Mouse (Mus musculus): ENCODE measurements around the gene B3galt6. TPM values are rescaled to one million over a fixed set of nuclear protein-coding genes. Genes with fewer than 3 reads are reported as not detected.

Gene B3galt6
- 2.0 TPM for polyA plus RNA-seq (2014; fragmentation: Illumina TruSeq; extraction: RNeasy Lipid Tissue Mini Kit (QIAGEN cat#74804); ENCODE audit: low read depth, low replicate concordance)

GRCm38 (mm10) chr4:155992241-155992905 lies at the start of gene B3galt6, which contains the start of gene Sdf4:
Gene B3galt6 (minus strand): TSS chr4:155992649.
Gene Sdf4 (plus strand): TSS chr4:155992872.

DNA sequence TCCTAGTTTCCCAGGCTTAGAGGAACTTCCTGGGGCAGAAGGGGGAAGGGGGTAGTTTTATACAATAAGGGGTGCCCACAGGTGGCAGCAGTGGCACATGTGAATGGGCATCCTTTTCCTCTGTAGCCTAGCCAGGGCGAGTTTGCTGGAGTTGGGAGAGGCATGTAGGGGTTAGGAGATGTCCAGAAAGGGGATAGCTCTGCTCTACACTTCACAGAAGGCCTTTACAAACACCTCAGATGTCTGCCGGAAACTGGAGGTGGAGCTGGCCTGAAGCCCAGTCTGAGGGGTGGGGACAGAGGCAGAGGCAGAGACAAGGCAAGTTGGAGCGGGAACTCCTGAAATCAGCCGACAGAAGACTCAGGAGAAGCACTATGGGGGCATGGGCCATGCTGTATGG lies 33.6 kb upstream of the B3galt6 start, which contains the start of gene Tnfrsf18:
TSS of gene Tnfrsf18 (plus strand) at position 152 of the 400 bp plus-strand sequence.

GRCm38 (mm10) chr4:156013637-156014036 lies 21.2 kb upstream of the B3galt6 start, which contains the start of gene Tnfrsf4:
Gene Tnfrsf4 (plus strand): TSS chr4:156013843.

GRCm38 (mm10) chr4:155962167-155962971 lies 30.1 kb downstream of the B3galt6 start, which contains the start of gene C1qtnf12:
Gene C1qtnf12 (plus strand): TSS chr4:155962318.

GRCm38 (mm10) chr4:155943534-155944249 lies 48.8 kb downstream of the B3galt6 start, which contains the start of gene Ube2j2:
Gene Ube2j2 (plus strand): TSS chr4:155943831.

Other genes with a start within 250 kb of the B3galt6 start
- gene Atad3a, start 231.6 kb downstream of the B3galt6 start, polyA plus RNA-seq (2014; fragmentation: Illumina TruSeq; extraction: RNeasy Lipid Tissue Mini Kit (QIAGEN cat#74804); ENCODE audit: low read depth, low replicate concordance), result 67.4 TPM
- 11.3 TPM for gene Vwa1, start 218.0 kb downstream of the B3galt6 start, polyA plus RNA-seq (2014; fragmentation: Illumina TruSeq; extraction: RNeasy Lipid Tissue Mini Kit (QIAGEN cat#74804); ENCODE audit: low read depth, low replicate concordance)
- 1.1 TPM for gene Tmem88b, start 206.8 kb downstream of the B3galt6 start, polyA plus RNA-seq (2014; fragmentation: Illumina TruSeq; extraction: RNeasy Lipid Tissue Mini Kit (QIAGEN cat#74804); ENCODE audit: low read depth, low replicate concordance)
- not detected for gene Ankrd65, start 202.2 kb downstream of the B3galt6 start, polyA plus RNA-seq (2014; fragmentation: Illumina TruSeq; extraction: RNeasy Lipid Tissue Mini Kit (QIAGEN cat#74804); ENCODE audit: low read depth, low replicate concordance)
- gene Mrpl20, start 189.8 kb downstream of the B3galt6 start, polyA plus RNA-seq (2014; fragmentation: Illumina TruSeq; extraction: RNeasy Lipid Tissue Mini Kit (QIAGEN cat#74804); ENCODE audit: low read depth, low replicate concordance), result 93.6 TPM
- gene Ccnl2, start 180.2 kb downstream of the B3galt6 start, polyA plus RNA-seq (2014; fragmentation: Illumina TruSeq; extraction: RNeasy Lipid Tissue Mini Kit (QIAGEN cat#74804); ENCODE audit: low read depth, low replicate concordance), result 89.2 TPM
- gene Aurkaip1, start 161.4 kb downstream of the B3galt6 start, polyA plus RNA-seq (2014; fragmentation: Illumina TruSeq; extraction: RNeasy Lipid Tissue Mini Kit (QIAGEN cat#74804); ENCODE audit: low read depth, low replicate concordance), result 129 TPM
- gene Mxra8, start 153.0 kb downstream of the B3galt6 start, polyA plus RNA-seq (2014; fragmentation: Illumina TruSeq; extraction: RNeasy Lipid Tissue Mini Kit (QIAGEN cat#74804); ENCODE audit: low read depth, low replicate concordance), result 44.3 TPM
- gene Dvl1, start 145.2 kb downstream of the B3galt6 start, polyA plus RNA-seq (2014; fragmentation: Illumina TruSeq; extraction: RNeasy Lipid Tissue Mini Kit (QIAGEN cat#74804); ENCODE audit: low read depth, low replicate concordance), result 41.8 TPM
- 0.21 TPM for gene Tas1r3, start 129.3 kb downstream of the B3galt6 start, polyA plus RNA-seq (2014; fragmentation: Illumina TruSeq; extraction: RNeasy Lipid Tissue Mini Kit (QIAGEN cat#74804); ENCODE audit: low read depth, low replicate concordance)
- 4.2 TPM for gene Cptp, start 123.2 kb downstream of the B3galt6 start, polyA plus RNA-seq (2014; fragmentation: Illumina TruSeq; extraction: RNeasy Lipid Tissue Mini Kit (QIAGEN cat#74804); ENCODE audit: low read depth, low replicate concordance)
- 19.1 TPM for gene Ints11, start 123.1 kb downstream of the B3galt6 start, polyA plus RNA-seq (2014; fragmentation: Illumina TruSeq; extraction: RNeasy Lipid Tissue Mini Kit (QIAGEN cat#74804); ENCODE audit: low read depth, low replicate concordance)
- gene Pusl1, start 100.9 kb downstream of the B3galt6 start, polyA plus RNA-seq (2014; fragmentation: Illumina TruSeq; extraction: RNeasy Lipid Tissue Mini Kit (QIAGEN cat#74804); ENCODE audit: low read depth, low replicate concordance), result 15.5 TPM
- gene Acap3, start 100.8 kb downstream of the B3galt6 start, polyA plus RNA-seq (2014; fragmentation: Illumina TruSeq; extraction: RNeasy Lipid Tissue Mini Kit (QIAGEN cat#74804); ENCODE audit: low read depth, low replicate concordance), result 10.2 TPM
- 50.9 TPM for gene Ube2j2, start 48.8 kb downstream of the B3galt6 start, polyA plus RNA-seq (2014; fragmentation: Illumina TruSeq; extraction: RNeasy Lipid Tissue Mini Kit (QIAGEN cat#74804); ENCODE audit: low read depth, low replicate concordance)
- 18.6 TPM for gene C1qtnf12, start 30.3 kb downstream of the B3galt6 start, polyA plus RNA-seq (2014; fragmentation: Illumina TruSeq; extraction: RNeasy Lipid Tissue Mini Kit (QIAGEN cat#74804); ENCODE audit: low read depth, low replicate concordance)
- 104 TPM for gene Sdf4, start 223 bp upstream of the B3galt6 start, polyA plus RNA-seq (2014; fragmentation: Illumina TruSeq; extraction: RNeasy Lipid Tissue Mini Kit (QIAGEN cat#74804); ENCODE audit: low read depth, low replicate concordance)
- not detected for gene Tnfrsf4, start 21.2 kb upstream of the B3galt6 start, polyA plus RNA-seq (2014; fragmentation: Illumina TruSeq; extraction: RNeasy Lipid Tissue Mini Kit (QIAGEN cat#74804); ENCODE audit: low read depth, low replicate concordance)
- gene Tnfrsf18, start 33.5 kb upstream of the B3galt6 start, polyA plus RNA-seq (2014; fragmentation: Illumina TruSeq; extraction: RNeasy Lipid Tissue Mini Kit (QIAGEN cat#74804); ENCODE audit: low read depth, low replicate concordance), result not detected
- gene Ttll10, start 66.8 kb upstream of the B3galt6 start, polyA plus RNA-seq (2014; fragmentation: Illumina TruSeq; extraction: RNeasy Lipid Tissue Mini Kit (QIAGEN cat#74804); ENCODE audit: low read depth, low replicate concordance), result not detected
- 5.9 TPM for gene 9430015G10Rik, start 117.3 kb upstream of the B3galt6 start, polyA plus RNA-seq (2014; fragmentation: Illumina TruSeq; extraction: RNeasy Lipid Tissue Mini Kit (QIAGEN cat#74804); ENCODE audit: low read depth, low replicate concordance)
- not detected for gene Rnf223, start 137.9 kb upstream of the B3galt6 start, polyA plus RNA-seq (2014; fragmentation: Illumina TruSeq; extraction: RNeasy Lipid Tissue Mini Kit (QIAGEN cat#74804); ENCODE audit: low read depth, low replicate concordance)
- 39.4 TPM for gene Agrn, start 204.8 kb upstream of the B3galt6 start, polyA plus RNA-seq (2014; fragmentation: Illumina TruSeq; extraction: RNeasy Lipid Tissue Mini Kit (QIAGEN cat#74804); ENCODE audit: low read depth, low replicate concordance)
- 10.3 TPM for gene Isg15, start 208.2 kb upstream of the B3galt6 start, polyA plus RNA-seq (2014; fragmentation: Illumina TruSeq; extraction: RNeasy Lipid Tissue Mini Kit (QIAGEN cat#74804); ENCODE audit: low read depth, low replicate concordance)
- gene AW011738, start 210.7 kb upstream of the B3galt6 start, polyA plus RNA-seq (2014; fragmentation: Illumina TruSeq; extraction: RNeasy Lipid Tissue Mini Kit (QIAGEN cat#74804); ENCODE audit: low read depth, low replicate concordance), result 7.6 TPM
- gene Perm1, start 223.2 kb upstream of the B3galt6 start, polyA plus RNA-seq (2014; fragmentation: Illumina TruSeq; extraction: RNeasy Lipid Tissue Mini Kit (QIAGEN cat#74804); ENCODE audit: low read depth, low replicate concordance), result 246 TPM
- 15.0 TPM for gene Plekhn1, start 242.2 kb upstream of the B3galt6 start, polyA plus RNA-seq (2014; fragmentation: Illumina TruSeq; extraction: RNeasy Lipid Tissue Mini Kit (QIAGEN cat#74804); ENCODE audit: low read depth, low replicate concordance)
- gene Noc2l, start 243.4 kb upstream of the B3galt6 start, polyA plus RNA-seq (2014; fragmentation: Illumina TruSeq; extraction: RNeasy Lipid Tissue Mini Kit (QIAGEN cat#74804); ENCODE audit: low read depth, low replicate concordance), result 33.6 TPM